Mouse (Mus musculus) adrenal gland, postnatal 4 days (tissue): ENCODE measurements around the gene Mgat4a. TPM values are rescaled to one million over a fixed set of nuclear protein-coding genes. Genes with fewer than 3 reads are reported as not detected.

Experiments used
- DNase-seq, 2 experiments: peaks; one replicate each; pipeline ENCODE4 v3.0.0; 2021 to 2022; ENCODE audit warnings: low spot score in 2 of 2, mixed read lengths in 2 of 2
- long read RNA-seq, 2 experiments: library from polyadenylated mRNA; stranded (forward); transcript quantifications; one replicate each; pipeline ENCODE4 v2.0.0; 2021
- total RNA-seq, 2 experiments: library from RNA; stranded (reverse); gene quantifications; 2 replicates each; pipeline ENCODE4 v1.2.3; 2021

Gene Mgat4a
- total RNA-seq: 10 to 100 TPM in 1 of 2 experiments, 1 to 10 TPM in 1; 7.9 to 12.6 TPM
- long read RNA-seq, experiment 1, partial matches to known transcripts: 0 of 2 reads
- long read RNA-seq, experiment 1, other reads (novel, unspliced or antisense): 2 of 2 reads
- long read RNA-seq, experiment 2, partial matches to known transcripts: 0 of 3 reads
- long read RNA-seq, experiment 2, other reads (novel, unspliced or antisense): 3 of 3 reads

DNA sequence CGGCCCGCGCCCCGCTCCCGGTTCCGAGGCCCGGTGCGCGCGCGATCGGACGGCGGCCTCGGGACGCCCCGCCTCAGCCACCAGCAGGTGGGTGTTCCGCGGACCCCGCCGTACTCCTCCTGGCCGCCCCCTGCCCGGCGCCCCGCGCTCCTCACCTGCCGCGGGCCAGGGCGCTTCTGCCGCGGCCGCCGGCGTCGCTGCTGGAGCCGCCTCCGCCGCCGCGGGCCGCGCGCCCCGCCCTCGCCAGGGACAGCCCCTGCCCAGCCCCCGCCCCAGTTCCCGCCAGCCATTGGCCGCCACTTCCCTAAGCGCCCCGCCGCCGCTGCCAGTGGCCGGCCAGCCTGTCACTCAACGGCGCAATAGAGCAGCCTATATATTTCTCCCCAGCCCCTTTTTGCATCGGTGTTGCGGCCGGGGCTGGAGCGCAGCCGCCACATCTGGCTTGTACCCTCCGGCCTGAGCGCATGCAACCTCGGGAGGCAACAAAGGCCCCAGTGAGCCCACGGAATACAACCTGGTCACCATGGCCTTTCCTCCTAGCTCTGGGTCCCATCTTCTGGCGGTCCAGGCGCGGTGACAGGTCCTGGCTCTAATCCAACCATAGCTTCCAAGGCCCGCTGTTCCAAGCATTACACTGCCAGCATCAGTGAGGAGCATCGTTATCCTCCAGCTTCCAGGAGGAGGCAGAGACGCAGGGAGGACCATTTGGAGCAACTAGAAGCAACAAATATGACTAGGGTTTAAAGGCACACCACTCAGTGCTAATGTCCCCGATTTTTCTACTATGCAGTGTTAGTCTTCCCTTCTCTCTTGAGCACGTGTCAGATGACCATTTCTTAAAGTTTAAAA, at the start of gene Mgat4a:
Mgat4a (minus strand) TSS at position 207 of the 849 bp plus-strand sequence.
- DNase-seq: peak; percentile 69 to 82

DNA sequence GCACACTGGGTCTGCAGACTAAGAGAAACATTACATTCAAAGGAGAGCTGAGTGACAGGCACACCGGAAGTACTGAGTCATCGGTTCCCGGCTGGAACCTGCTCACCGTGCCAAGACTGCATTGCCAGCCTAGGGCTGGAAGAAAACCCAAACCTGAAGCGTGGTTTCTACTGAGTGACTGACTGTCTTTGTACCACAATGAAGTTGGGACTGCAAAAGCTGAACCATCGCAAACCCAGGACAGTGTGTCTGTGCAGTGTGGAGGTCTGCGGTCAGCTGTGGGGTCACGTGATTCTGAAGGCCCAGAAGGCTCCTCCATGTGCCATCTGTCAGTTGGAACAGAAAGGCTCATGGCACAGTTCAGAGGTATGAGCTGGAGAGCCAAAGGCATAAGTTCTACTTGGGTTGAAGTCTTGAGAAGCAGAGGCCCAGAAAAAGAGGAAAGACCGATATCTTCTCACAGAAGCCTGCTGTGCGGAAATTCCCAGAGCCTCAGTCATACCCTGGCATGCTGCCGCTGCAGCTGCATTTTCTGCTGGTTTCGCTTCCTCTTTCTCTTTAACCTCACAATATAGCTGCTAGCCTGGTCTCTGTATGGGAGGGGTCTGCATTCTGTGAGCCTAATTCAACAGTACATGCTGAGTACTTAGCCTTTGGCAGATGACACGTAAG, 45.1 kb upstream of the Mgat4a start:
- no peak for DNase-seq

DNA sequence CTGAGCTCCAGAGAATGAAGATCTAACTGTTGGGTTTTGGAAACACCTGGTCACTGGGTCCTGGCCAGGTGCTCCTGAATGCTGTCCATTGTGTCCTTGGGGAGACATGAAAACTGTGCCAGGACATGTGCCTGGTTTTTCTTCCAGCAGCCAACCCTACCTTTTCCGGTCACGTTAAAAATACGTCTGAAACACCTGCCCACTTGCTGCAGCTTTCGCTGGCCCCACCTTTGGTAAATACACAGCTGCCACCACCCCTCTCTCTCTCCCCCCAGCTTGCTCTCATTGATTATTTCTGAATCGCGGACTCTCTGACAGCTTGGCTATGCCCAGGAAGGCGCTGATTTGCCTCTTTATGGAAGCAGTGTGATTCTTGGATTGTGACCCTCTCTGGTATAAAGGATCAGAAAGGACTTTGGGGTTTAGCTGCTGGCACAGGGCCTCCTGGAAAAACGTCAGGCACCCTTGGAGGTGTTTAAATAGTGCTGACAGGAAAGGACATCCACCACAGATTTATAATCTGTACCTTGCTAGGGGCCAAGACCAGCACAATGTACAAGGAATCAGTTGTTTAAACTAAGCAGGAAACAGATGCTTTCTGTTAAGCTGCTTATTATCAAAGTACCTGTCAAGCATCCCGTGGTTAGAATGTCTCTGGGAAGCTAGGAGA, 43.1 kb upstream of the Mgat4a start:
- no peak for DNase-seq

DNA sequence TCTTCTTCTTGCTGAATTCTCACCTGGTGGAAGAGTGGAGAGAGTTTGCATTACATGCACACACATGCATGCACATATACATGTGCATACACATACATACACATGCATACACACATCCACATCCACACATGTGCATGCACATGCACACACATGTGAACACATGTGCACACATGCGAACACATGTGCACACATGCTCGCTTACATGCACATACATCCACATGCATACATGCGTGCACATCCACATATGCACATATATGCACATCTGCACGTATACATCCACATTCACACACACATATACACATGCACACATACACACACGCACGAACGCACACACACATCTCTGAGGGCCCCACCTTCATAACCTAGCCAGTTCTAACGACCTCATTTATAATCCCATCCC, 42.4 kb upstream of the Mgat4a start:
- DNase-seq: no peak

DNA sequence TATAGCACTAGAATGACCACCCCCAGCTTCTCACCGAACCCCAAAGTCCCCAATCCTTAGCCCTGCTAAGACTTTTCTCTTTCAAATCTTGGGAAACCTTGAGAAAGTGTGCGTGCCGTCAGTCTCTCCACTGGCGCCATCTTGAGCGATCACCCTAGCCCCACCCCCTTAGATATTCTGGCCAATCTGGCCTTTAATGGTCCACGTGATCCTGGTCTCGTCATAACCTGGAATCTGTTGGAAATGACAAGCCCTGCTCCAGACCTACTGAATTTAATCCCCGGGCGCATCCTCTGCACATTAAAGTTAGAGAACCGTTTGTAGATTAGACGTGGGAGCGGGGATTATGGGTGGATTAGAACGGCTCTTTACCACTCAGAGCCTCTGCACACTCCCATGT, 38.9 kb upstream of the Mgat4a start:
- DNase-seq: no peak

DNA sequence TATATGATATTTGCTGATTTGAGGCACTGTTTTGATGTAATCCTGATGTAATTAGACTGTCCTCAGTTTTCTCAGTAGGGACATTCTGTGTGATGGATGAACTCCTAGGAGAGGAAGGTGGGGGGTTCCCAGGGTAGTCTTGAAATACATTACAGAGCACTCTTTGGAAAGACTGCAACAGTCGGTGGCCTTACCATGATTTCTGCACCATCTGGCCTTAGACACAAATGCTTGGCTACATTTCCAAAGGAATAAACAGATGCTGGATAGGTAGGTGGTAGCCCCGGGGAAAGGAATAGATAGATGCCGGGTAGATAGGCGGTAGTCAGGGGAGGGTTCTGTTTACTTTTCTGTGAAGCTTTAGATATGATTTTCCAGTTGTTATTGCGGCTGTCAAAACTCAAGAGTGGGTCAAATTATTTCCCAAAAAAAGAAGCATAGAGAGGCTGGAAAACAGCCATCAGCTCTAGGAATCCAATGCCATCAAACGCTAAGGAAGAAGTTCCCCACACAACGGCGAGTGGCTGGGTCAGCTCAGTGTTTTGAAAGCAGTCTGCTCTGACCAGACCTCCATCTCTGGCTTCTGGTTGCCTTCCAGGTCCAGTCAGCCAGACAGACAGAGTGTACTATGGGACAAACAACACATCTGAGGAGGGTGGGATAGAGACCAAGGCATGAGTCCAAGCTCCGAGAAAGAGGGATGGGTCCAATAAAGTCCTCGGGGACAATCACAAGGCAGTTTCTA, 31.9 kb upstream of the Mgat4a start:
- no peak for DNase-seq

DNA sequence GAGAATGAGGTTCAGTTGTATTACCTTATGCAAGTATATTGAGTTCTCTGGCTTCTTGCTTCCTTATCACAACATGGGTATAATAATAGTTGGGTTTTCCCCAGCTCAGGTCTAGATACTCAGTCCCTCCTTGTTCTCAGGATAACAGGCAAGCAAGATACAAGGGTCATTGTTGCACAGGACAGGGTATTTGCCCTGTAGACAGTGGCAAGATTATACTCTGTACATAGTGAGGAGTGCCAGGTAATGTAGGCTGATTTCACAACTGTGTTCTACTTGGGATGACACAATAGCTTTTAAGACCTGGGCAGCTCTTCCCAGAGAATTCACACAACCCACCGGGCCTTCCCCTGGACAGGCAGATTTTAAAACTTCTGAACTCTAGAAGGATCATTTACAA, 27.6 kb upstream of the Mgat4a start:
- no peak for DNase-seq

DNA sequence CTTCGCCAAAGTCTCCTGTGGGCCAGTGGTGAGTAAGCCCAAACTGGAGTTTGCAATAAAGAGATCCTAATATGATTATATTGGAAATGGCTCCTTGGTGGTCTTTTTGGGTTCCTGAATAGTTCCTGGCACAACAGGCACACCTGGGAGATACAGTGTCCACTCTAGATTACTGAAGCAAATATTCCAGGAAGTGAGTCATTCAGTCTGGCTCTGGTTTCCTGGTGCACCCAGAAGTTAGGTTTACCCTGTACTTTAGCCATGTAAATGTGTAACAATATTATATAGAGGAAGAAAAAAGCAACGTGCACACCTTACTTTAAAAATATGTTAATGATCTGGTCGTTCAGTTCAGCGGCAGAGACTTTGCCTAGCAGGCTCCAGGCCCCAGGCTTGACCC, 25.9 kb upstream of the Mgat4a start:
- DNase-seq: no peak

DNA sequence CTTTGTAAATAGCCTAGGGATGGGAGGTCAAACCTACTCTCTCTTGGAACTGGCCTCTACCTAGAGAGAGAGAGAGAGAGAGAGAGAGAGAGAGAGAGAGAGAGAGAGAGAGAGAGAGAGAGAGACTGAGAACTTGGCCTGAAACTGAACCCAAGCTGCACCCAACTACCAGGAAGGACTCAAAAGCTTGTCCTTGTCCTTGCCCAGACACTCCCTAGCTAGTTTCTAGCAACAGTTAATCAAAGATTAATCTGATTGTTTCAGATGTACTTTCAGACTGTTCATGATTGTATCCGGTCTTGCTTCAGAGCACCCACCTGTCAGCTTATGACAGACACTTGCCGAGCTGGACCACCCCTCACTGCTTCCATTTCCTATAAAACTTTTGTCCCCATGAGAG, 25.5 kb upstream of the Mgat4a start:
- no peak for DNase-seq

DNA sequence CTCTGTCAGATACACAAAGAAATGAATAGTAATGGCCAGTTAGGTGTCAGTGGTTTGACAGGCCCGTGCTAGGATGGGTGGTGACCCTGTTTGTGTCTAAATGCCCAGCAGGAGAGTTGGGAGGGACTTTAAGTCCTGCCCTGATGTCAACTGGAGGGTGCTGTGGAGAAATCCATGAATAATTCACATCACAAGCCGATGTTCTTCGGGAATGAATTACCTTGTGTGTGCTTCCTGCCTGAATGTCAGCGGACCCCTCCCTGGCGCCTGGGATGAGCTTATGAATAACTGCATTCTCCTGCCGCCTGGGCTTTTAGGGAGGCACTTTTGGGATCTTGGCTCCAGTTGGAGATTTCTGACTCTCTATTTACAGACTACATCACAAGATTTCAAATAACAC, 24.6 kb upstream of the Mgat4a start:
- no peak for DNase-seq

DNA sequence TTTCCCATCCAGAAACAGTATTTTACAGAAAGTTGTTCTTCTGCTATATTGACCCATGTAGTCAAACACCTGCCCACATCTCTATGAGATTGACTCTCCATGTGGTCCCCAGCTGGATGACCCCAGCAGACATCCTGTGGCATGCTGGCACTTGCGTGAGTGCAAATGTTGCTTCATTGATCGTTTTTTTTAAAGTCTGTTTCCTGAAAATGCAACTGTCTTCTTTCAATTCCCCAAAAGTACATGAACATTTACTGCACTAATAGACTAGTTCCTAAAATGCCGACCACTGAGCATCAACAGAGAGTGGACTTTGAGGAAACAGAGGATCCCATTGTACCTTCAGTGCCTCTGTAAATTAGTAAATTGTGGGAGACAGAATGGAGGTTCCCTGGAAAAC, 21.1 kb upstream of the Mgat4a start:
- no peak for DNase-seq

DNA sequence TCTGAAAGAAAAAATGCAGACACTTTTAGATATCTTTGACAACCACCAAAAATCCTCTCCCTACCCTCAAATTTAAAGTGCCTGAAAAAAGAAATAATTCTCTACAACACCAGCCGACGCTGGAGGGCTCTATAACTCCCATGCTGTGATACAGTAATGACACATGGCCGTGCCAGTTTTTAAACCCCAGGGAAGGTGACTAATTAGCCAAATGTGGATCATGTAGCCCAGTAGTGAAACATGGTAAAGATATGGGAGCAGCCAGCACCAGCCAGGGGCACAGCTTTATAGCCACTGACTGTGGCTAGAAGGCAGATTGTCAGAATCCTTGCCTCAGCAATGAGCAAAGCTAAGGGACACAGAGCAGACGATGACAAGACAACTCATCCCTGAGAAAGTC, 19.5 kb upstream of the Mgat4a start:
- no peak for DNase-seq

DNA sequence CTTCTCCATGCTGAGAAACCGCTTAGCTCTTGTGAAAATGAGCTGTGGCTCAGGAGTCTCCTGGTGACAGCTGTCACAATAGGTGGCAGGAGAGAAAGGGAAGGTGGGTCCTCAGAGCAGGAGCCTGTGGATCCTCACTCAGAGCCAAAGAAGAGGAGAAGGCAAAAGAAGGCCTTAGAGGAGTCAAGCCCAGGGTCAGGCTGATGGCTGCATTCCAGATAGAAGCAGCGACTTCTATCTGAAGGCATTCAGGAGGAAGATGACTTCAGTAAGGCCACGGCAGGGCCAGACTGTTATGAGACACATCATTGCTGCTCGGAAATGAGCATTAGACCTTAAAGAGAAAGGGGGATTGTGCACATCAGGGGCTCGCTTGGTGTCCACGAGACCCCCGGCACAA, 11.2 kb upstream of the Mgat4a start:
- DNase-seq: no peak

DNA sequence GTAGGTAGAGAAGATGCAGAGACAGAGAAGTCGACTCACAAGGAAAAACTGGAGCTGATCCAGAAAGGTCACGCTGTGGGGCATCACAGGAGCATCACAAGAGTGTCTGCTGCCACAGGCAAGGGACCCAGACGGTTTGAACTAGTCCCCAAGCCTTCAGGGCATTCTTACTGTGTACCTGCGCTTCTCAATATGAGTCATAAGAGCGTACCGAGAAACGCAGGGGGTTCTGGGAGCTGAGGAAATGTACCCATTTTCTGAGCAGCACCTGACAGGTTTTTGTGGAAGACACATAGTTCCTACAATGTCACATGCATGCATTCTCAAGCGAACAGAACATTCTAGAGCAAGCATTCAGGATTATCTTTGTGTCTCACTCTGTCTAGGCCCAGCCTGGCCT, 8.7 kb upstream of the Mgat4a start:
- DNase-seq: no peak

DNA sequence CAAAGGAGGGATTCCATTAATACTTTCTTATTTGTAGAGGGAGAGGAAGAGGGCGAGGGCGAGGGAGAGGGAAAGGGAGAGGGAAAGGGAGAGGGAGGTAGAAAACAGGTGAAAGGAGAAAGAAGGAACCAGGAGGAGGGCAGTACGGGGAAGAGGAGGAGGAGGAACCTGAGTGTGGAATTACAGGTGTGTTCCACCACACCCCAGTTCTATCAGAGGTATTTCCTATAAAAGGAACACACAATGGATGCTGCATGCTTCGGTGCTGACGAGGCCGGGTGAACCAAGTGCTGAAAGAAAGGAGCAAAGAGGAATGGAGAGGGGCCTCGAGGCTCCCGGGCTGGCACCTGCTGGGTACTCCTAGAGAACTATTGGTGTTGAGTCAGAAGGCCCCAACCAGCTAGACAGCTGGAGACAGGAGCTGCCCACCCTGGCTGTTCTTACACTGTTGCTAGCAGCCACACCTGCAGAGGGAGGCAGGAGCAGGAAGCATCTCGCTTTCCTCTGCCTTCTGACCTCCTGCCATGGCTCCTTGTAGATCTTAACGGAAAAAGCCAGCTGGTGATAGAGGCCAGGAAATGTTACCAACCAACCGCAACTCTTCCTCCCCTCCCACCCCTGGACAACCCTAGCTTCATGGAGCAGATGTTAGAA, 5.7 kb upstream of the Mgat4a start:
- no peak for DNase-seq

DNA sequence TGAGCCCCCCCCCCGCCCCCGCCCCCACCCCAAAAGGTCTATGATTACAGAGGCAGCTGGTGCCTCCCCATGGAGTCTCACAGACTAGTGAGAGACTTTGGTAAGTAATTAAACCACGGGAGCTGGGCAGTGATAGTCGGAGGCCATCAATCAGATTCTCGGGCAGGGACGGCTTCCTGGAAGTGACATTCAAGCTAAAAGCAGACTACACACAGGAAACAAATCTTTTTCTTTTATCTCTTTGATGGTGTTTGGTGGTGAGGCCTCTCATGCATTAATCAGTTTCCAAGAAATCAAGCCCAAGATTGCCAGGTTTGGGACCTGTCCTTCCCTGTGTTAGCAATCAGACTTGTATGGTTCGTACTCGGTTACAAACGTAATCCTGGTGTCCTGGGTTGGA, 3.4 kb upstream of the Mgat4a start:
- DNase-seq: no peak

DNA sequence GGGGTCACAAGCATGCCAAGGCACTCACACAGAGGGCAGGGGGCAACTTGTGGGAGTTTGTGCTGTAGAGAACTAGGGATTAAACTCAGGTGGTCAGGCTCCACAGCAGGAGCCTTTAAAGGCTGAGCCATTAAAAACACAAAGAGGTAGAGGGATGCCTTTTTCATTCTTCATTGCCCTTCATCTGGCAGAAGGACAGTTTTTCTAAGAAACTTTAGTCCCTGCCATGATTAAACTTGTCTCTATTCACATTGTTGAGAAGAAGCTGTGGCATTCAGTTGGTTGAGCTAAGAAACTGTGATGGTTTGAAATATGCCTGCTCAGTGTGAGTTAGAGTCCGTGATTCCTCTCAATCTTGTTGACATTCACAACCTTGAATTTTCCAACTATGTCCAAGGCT, 2.2 kb upstream of the Mgat4a start:
- no peak for DNase-seq

DNA sequence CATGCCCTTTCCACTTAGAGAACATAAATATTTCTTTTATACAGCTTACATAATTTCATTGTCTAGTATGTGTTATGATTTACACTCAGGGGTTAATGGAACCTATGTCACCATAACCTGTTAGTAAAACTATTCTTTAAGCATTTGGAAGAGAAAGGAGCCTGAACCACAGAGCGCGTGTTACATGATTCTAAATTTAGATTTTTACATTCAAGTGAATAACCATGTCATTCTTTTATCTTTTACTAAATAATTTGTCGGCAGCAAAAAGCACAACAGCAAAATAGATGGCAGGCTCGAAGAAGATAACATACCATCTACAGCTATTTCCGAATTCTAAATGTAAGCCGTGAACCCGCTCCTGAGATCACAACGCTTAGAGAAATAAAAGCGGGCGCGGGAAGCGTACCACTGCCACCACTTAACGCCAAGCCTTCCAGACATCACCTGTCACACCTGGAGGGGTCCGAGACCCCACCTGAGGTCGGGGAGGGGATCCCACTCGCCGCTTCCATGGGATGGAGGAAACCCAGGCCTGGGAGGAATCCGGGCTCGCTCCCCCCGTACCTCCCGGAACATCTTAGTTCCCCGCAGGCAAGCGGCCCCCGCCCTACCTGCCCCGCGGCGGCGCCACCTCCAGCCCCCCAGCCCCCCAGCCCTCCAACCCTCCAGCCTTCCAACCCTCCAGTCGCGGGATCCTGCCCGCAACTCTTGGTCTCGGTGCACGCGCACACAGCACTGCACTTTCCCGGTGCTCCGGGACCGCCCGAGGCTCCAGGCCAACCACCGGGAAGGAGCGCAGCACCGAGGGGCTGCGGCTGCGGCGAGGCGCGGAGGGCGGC, 627 bp downstream of the Mgat4a start:
- no peak for DNase-seq

DNA sequence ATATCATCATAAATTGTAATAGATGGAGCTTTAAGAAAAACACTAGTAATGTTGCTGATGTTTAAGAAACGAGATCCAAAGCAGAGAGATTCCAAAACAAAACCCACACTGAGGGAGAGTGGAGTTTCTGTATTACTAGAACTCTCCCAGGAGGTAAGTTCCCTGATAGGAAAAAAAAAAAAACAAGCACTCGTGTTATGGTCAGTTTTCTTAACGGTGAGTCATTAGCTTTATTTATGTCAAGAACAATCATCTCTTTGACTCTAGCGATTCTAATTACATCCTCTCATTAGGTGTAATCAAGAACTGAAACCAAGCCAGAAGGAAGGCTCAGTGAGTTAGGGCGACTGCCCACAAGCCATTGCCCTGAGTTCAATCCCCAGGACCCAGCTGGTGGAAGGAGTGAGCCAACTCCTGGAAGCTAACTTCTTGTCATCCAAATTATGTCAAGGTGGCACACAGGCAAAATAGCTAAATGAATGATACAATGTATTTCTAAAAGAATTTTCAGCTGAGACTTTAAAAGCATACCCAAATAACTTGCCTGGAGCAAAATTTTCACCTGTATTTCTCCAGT, 6.2 kb downstream of the Mgat4a start:
- no peak for DNase-seq
